In the genomic region with DNA sequence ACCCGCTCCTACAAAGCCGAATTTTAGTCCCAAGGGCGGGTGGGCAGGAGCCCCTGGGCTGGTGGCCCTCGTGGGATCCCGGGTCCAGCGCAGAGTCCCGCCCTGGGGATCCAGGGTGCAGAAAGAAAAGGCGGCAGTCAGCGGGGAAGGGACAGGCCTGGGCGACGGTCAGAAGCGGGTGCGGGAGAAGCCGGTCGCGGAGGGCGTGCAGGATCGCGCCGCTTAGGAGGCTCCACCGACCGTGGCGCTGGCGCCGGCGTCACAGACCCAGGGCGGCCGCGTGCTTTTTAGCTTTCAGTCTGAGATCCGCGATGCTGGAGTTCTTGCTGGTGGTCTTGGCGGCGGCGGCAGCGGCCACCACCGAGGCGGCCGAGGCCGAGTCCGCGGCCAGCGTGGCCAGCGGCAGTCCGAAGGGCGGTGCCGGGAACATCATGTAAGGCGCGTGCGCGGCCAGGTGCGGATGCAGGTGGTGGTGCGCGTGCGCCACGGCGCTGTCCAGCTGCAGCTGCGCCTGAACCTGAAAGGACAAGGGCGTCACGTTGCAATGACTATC, we compare ENCODE assay signal across 8 mouse cellular contexts. TPM values are rescaled to one million over a fixed set of nuclear protein-coding genes. Genes with fewer than 3 reads are reported as not detected.
DNase-seq lines count a peak whose midpoint lies in the region; ATAC-seq lines count a peak whose summit lies in the region.

No protein-coding gene starts in this region.

- H3K9ac ChIP-seq in stomach, embryonic 14.5 days (replicated peaks; ENCODE audit: low read depth, low read length) = no peak overlapping the region

- peak overlapping the region; percentile 58 for H3K4me2 ChIP-seq in stomach, embryonic 14.5 days (replicated peaks; ENCODE audit: low read depth, low read length)

- peak overlapping the region; percentile 39 for H3K4me3 ChIP-seq in stomach, embryonic 14.5 days (ENCODE audit: low read depth, low read length)

- H3K9me3 ChIP-seq in stomach, embryonic 14.5 days (ENCODE audit: control insufficient read depth, low read depth, low read length) = no peaks in the 10 kb centered on the region

- no peaks in the 10 kb centered on the region for H3K4me1 ChIP-seq in stomach, embryonic 14.5 days (ENCODE audit: control insufficient read depth, insufficient read depth, low read length)

- peak; percentile 38 for DNase-seq in right cerebral cortex, postnatal 4 days
- no peak for DNase-seq in right cerebral cortex, adult 18-20 months
- DNase-seq in embryo, embryonic 10 days (ENCODE audit: low spot score) = peak; percentile 91
- peak; percentile 42 to 53 for DNase-seq in heart, postnatal 10 days
- DNase-seq in kidney, postnatal 14 days = peak; percentile 80
- DNase-seq in lung, postnatal 36 days = peak; percentile 56
- DNase-seq in frontal cortex, adult 2 months (ENCODE audit: extremely low spot score in 1 of 2, low spot score in 1 of 2) = no peak

- ATAC-seq in stomach, embryonic 14.5 days (ENCODE audit: insufficient number of reproducible peaks, insufficient read depth, low FRiP score, low read depth) = peak; percentile 88

- peaks cover 58% of the 10 kb centered on the region for H3K27me3 ChIP-seq in stomach, embryonic 14.5 days (ENCODE audit: control insufficient read depth, insufficient read depth, low read length)

- intact Hi-C loops in heart, postnatal 10 days (cut with DNase I) = no loop called here

- H3K27ac ChIP-seq in stomach, embryonic 14.5 days (ENCODE audit: low read length) = no peak overlapping the region

- no peaks in the 10 kb centered on the region for H3K36me3 ChIP-seq in stomach, embryonic 14.5 days (ENCODE audit: control insufficient read depth, insufficient read depth, low read length)

- under 1% methylated on average over 58 of the region's 59 CpGs for WGBS in stomach, embryonic 14.5 days

RNA-seq across cellular contexts. Expression of gene Rsrc1, which starts 7.7 kb away (rescaled TPM):
- 10 to 100 TPM; 19.3 to 20.4 TPM for total RNA-seq in heart, postnatal 10 days (2021)
- polyA plus RNA-seq in stomach, embryonic 14.5 days (2014; fragmentation: Nextera tagmentation; extraction: Ambion mirVana) = 37.0 and 39.8 TPM in 2 replicates
- polyA plus RNA-seq in frontal cortex, adult 2 months (2012; rRNA removed) = 22.2 and 24.0 TPM in 2 replicates

RNA-seq across cellular contexts. Expression of gene Shox2, which starts 8.1 kb away (rescaled TPM):
- total RNA-seq in heart, postnatal 10 days (2021) = 1 to 10 TPM in 1 of 2 experiments, under 1 TPM in 1; 0.79 to 1.6 TPM
- not detected in 2 replicates for polyA plus RNA-seq in stomach, embryonic 14.5 days (2014; fragmentation: Nextera tagmentation; extraction: Ambion mirVana)
- polyA plus RNA-seq in frontal cortex, adult 2 months (2012; rRNA removed) = 0.06 TPM in 1 of 2 replicates, not detected in the other

Comparison
In these comparisons a context has a peak if more than half of its experiments do, and no peak if none do; other contexts are left out.
1. DNase-seq: peak in right cerebral cortex, postnatal 4 days (single experiment), embryo, embryonic 10 days (single experiment), heart, postnatal 10 days (2 of 2), kidney, postnatal 14 days (single experiment) and lung, postnatal 36 days (single experiment); none in right cerebral cortex, adult 18-20 months (single experiment) and frontal cortex, adult 2 months (0 of 2).